Mouse (Mus musculus) olfactory bulb, adult 2 months (tissue): ENCODE measurements around the gene Isg20l2.

Experiments used
- CTCF ChIP-seq: fragments of 200-500 bp; IDR thresholded peaks from 2 replicates; pipeline ENCODE4 v1.5.1; 2012; ENCODE audit warnings: low read depth, mild to moderate bottlenecking, low read length, moderate library complexity; ENCODE audit not compliant: insufficient read depth
- POLR2A ChIP-seq: fragments of 200-500 bp; IDR thresholded peaks from 2 replicates; pipeline ENCODE4 v1.6.1; 2012; ENCODE audit warnings: mild to moderate bottlenecking, low read depth, low read length, moderate library complexity; ENCODE audit not compliant: insufficient read depth

GRCm38 (mm10) chr3:87927452-87927851 is 2.7 kb upstream of the Isg20l2 start:
- TF ChIP-seq CTCF (no peak), POLR2A (no peak)
